Mouse (Mus musculus): Measurements from ENCODE around the gene Foxn3. TPM values are rescaled to one million over a fixed set of nuclear protein-coding genes. Genes with fewer than 3 reads are reported as not detected.

Foxn3 gene
- polyA plus RNA-seq, 1 experiment from 2014 or later = 69.1 TPM

GRCm38 (mm10) chr12:99231321-99231720 is 332.1 kb downstream of the Foxn3 start:
- WGBS = 58% methylated on average over 6 of the region's 6 CpGs
- TF ChIP-seq CTCF (IDR thresholded peaks at IDR 0.05; ENCODE audit: low read depth) = no peak
- Histone ChIP-seq H3K4me3 (ENCODE audit: low read depth, low read length) (no peak overlapping the region), H3K9me3 (ENCODE audit: low read depth, low read length) (no peaks in the 10 kb centered on the region), H3K27ac (ENCODE audit: low read depth) (no peak overlapping the region), H3K9ac (no peak overlapping the region), H3K27me3 (ENCODE audit: insufficient read depth, low read length) (no peaks in the 10 kb centered on the region), H3K4me2 (no peak overlapping the region), H3K36me3 (ENCODE audit: insufficient read depth) (no peaks in the 10 kb centered on the region), H3K4me1 (ENCODE audit: insufficient read depth) (no peaks in the 10 kb centered on the region; the same call in 1 of the 2 replicates)
- ATAC-seq (ENCODE audit: insufficient read depth) (no peak), DNase-seq (no peak)

- Histone ChIP-seq H3K27ac (ENCODE audit: low read depth) (no peak overlapping the region), H3K4me2 (no peak overlapping the region), H3K27me3 (ENCODE audit: insufficient read depth, low read length) (no peaks in the 10 kb centered on the region), H3K9ac (no peak overlapping the region), H3K4me3 (ENCODE audit: low read depth, low read length) (no peak overlapping the region), H3K4me1 (ENCODE audit: insufficient read depth) (no peaks in the 10 kb centered on the region; the same call in 1 of the 2 replicates), H3K36me3 (ENCODE audit: insufficient read depth) (no peaks in the 10 kb centered on the region), H3K9me3 (ENCODE audit: low read depth, low read length) (no peaks in the 10 kb centered on the region)
- TF ChIP-seq CTCF (IDR thresholded peaks at IDR 0.05; ENCODE audit: low read depth) = no peak
- DNase-seq (no peak), ATAC-seq (ENCODE audit: insufficient read depth) (no peak)
- WGBS = 58% methylated on average over 5 of the region's 5 CpGs
Observed at GRCm38 (mm10) chr12:99230783-99231048, 332.7 kb downstream of the Foxn3 start.

GRCm38 (mm10) chr12:99229973-99230782 is 333.2 kb downstream of the Foxn3 start:
- 66% methylated on average over 17 of the region's 17 CpGs for WGBS
- H3K9me3 ChIP-seq (ENCODE audit: low read depth, low read length) = no peaks in the 10 kb centered on the region
- TF ChIP-seq CTCF (IDR thresholded peaks at IDR 0.05; ENCODE audit: low read depth) = no peak

GRCm38 (mm10) chr12:99227313-99227952 is 335.9 kb downstream of the Foxn3 start:
- 86% methylated on average over 6 of the region's 6 CpGs for WGBS

More at GRCm38 (mm10) chr12:99229973-99230782, 333.2 kb downstream of the Foxn3 start:
- no peak overlapping the region for H3K9ac ChIP-seq
- H3K4me3 ChIP-seq (ENCODE audit: low read depth, low read length) = no peak overlapping the region
- no peaks in the 10 kb centered on the region for H3K4me1 ChIP-seq (ENCODE audit: insufficient read depth)
- ATAC-seq (ENCODE audit: insufficient read depth) = no peak
- no peak overlapping the region for H3K4me2 ChIP-seq
- no peaks in the 10 kb centered on the region for H3K27me3 ChIP-seq (ENCODE audit: insufficient read depth, low read length)
- DNase-seq = no peak
- no peak overlapping the region for H3K27ac ChIP-seq (ENCODE audit: low read depth)
- H3K36me3 ChIP-seq (ENCODE audit: insufficient read depth) = no peaks in the 10 kb centered on the region

GRCm38 (mm10) chr12:99224863-99225603 is 338.3 kb downstream of the Foxn3 start:
- no peak overlapping the region for H3K27ac ChIP-seq (ENCODE audit: low read depth)
- WGBS = 61% methylated on average over 13 of the region's 13 CpGs
- ATAC-seq (ENCODE audit: insufficient read depth) = no peak

More at GRCm38 (mm10) chr12:99227313-99227952, 335.9 kb downstream of the Foxn3 start:
- no peaks in the 10 kb centered on the region for H3K36me3 ChIP-seq (ENCODE audit: insufficient read depth)
- H3K27me3 ChIP-seq (ENCODE audit: insufficient read depth, low read length) = no peaks in the 10 kb centered on the region
- no peak overlapping the region for H3K4me3 ChIP-seq (ENCODE audit: low read depth, low read length)
- no peaks in the 10 kb centered on the region for H3K9me3 ChIP-seq (ENCODE audit: low read depth, low read length)
- no peak overlapping the region for H3K27ac ChIP-seq (ENCODE audit: low read depth)
- TF ChIP-seq CTCF (IDR thresholded peaks at IDR 0.05; ENCODE audit: low read depth) = no peak
- ATAC-seq (ENCODE audit: insufficient read depth) = no peak
- H3K9ac ChIP-seq = no peak overlapping the region
- no peak for DNase-seq
- no peaks in the 10 kb centered on the region for H3K4me1 ChIP-seq (ENCODE audit: insufficient read depth)
- H3K4me2 ChIP-seq = no peak overlapping the region

GRCm38 (mm10) chr12:99221087-99221846 is 342.1 kb downstream of the Foxn3 start:
- no peak for TF ChIP-seq CTCF (IDR thresholded peaks at IDR 0.05; ENCODE audit: low read depth)
- no peak overlapping the region for H3K4me3 ChIP-seq (ENCODE audit: low read depth, low read length)
- WGBS = 61% methylated on average over 15 of the region's 15 CpGs
- H3K36me3 ChIP-seq (ENCODE audit: insufficient read depth) = no peaks in the 10 kb centered on the region
- H3K9ac ChIP-seq = no peak overlapping the region
- H3K27me3 ChIP-seq (ENCODE audit: insufficient read depth, low read length) = no peaks in the 10 kb centered on the region
- H3K9me3 ChIP-seq (ENCODE audit: low read depth, low read length) = no peaks in the 10 kb centered on the region
- ATAC-seq (ENCODE audit: insufficient read depth) = no peak
- H3K27ac ChIP-seq (ENCODE audit: low read depth) = no peak overlapping the region
- no peak for DNase-seq
- no peak overlapping the region for H3K4me2 ChIP-seq
- H3K4me1 ChIP-seq (ENCODE audit: insufficient read depth) = peaks cover 8% of the 10 kb centered on the region

More at GRCm38 (mm10) chr12:99224863-99225603, 338.3 kb downstream of the Foxn3 start:
- H3K4me3 ChIP-seq (ENCODE audit: low read depth, low read length) = no peak overlapping the region
- H3K9me3 ChIP-seq (ENCODE audit: low read depth, low read length) = no peaks in the 10 kb centered on the region
- H3K36me3 ChIP-seq (ENCODE audit: insufficient read depth) = no peaks in the 10 kb centered on the region
- DNase-seq = no peak
- H3K27me3 ChIP-seq (ENCODE audit: insufficient read depth, low read length) = no peaks in the 10 kb centered on the region
- no peak overlapping the region for H3K4me2 ChIP-seq
- no peak for TF ChIP-seq CTCF (IDR thresholded peaks at IDR 0.05; ENCODE audit: low read depth)
- H3K9ac ChIP-seq = no peak overlapping the region
- H3K4me1 ChIP-seq (ENCODE audit: insufficient read depth) = no peaks in the 10 kb centered on the region
